Mouse (Mus musculus) spleen, adult 2 months (tissue): Measurements from ENCODE around the gene Crim1.

ENCODE experiments used
- CTCF ChIP-seq: fragments of 200-500 bp; IDR thresholded peaks from 2 replicates; pipeline ENCODE4 v1.5.1; 2011; ENCODE audit warnings: mild to moderate bottlenecking, inconsistent platforms; ENCODE audit not compliant: insufficient read depth, insufficient read length, insufficient replicate concordance; ENCODE audit errors: extremely low read depth
- POLR2A ChIP-seq: fragments of 200-500 bp; IDR thresholded peaks from 2 replicates; pipeline ENCODE4 v1.6.1; 2011; ENCODE audit warnings: low read depth, low read length, inconsistent platforms

GRCm38 (mm10) chr17:78271731-78272130 lies 71.7 kb downstream of the Crim1 start:
- TF ChIP-seq POLR2A (no peak), CTCF (no peak)
